Mouse (Mus musculus) hindbrain, embryonic 15.5 days (tissue): ENCODE measurements around the gene Hoxd11. TPM values are rescaled to one million over a fixed set of nuclear protein-coding genes. Genes with fewer than 3 reads are reported as not detected.

Experiments
- ATAC-seq: fragments of 200-750 bp; cut with Nextera tagmentation; 2 replicates; pipeline ENCODE4 v1.8.0; 2017; ENCODE audit warnings: low read depth, moderate number of reproducible peaks, moderate TSS enrichment; ENCODE audit not compliant: low FRiP score
- H3K27ac ChIP-seq: fragments of 300-500 bp; sonication (generic); replicated peaks from 2 replicates; pipeline ENCODE4 v1.5.1; 2015; ENCODE audit warnings: mild to moderate bottlenecking, inconsistent platforms
- H3K27me3 ChIP-seq: fragments of 300-500 bp; sonication (generic); 2 replicates; pipeline ENCODE4 v1.6.1; 2015; ENCODE audit warnings: control low read depth, inconsistent platforms
- H3K36me3 ChIP-seq: fragments of 300-500 bp; sonication (generic); 2 replicates; pipeline ENCODE4 v1.6.1; 2015; ENCODE audit warnings: control low read depth, inconsistent platforms
- H3K4me1 ChIP-seq: fragments of 300-500 bp; sonication (generic); replicated peaks from 2 replicates; pipeline ENCODE4 v1.6.1; 2015; ENCODE audit warnings: control low read depth, inconsistent platforms
- H3K4me2 ChIP-seq: fragments of 300-500 bp; sonication (generic); 2 replicates; pipeline ENCODE4 v1.6.1; 2015; ENCODE audit warnings: moderate library complexity, mild to moderate bottlenecking, inconsistent platforms
- H3K4me3 ChIP-seq: fragments of 300-500 bp; sonication (generic); 2 replicates; pipeline ENCODE4 v1.5.1; 2015; ENCODE audit warnings: mild to moderate bottlenecking, inconsistent platforms
- H3K9ac ChIP-seq: fragments of 300-500 bp; sonication (generic); 2 replicates; pipeline ENCODE4 v1.6.1; 2015; ENCODE audit warnings: inconsistent platforms
- H3K9me3 ChIP-seq: fragments of 300-500 bp; sonication (generic); 2 replicates; pipeline ENCODE4 v1.6.1; 2016; ENCODE audit warnings: control low read depth, inconsistent platforms
- WGBS: fragments of 180-500 bp; shearing (Covaris S2); methylation state at CpG from one replicate; pipeline ENCODE4 v1.1.7; 2015; 5-methylcytosine and 5-hydroxymethylcytosine counted together
- polyA plus RNA-seq: library from polyadenylated mRNA; unstranded; fragments of >200 nt; fragmentation: Nextera tagmentation; extraction: Ambion mirVana; gene quantifications from 2 replicates; pipeline ENCODE4 v1.2.1, GENCODE M21; 2015

Gene Hoxd11
- polyA plus RNA-seq, 1 experiment from 2014 or later: not detected

DNA sequence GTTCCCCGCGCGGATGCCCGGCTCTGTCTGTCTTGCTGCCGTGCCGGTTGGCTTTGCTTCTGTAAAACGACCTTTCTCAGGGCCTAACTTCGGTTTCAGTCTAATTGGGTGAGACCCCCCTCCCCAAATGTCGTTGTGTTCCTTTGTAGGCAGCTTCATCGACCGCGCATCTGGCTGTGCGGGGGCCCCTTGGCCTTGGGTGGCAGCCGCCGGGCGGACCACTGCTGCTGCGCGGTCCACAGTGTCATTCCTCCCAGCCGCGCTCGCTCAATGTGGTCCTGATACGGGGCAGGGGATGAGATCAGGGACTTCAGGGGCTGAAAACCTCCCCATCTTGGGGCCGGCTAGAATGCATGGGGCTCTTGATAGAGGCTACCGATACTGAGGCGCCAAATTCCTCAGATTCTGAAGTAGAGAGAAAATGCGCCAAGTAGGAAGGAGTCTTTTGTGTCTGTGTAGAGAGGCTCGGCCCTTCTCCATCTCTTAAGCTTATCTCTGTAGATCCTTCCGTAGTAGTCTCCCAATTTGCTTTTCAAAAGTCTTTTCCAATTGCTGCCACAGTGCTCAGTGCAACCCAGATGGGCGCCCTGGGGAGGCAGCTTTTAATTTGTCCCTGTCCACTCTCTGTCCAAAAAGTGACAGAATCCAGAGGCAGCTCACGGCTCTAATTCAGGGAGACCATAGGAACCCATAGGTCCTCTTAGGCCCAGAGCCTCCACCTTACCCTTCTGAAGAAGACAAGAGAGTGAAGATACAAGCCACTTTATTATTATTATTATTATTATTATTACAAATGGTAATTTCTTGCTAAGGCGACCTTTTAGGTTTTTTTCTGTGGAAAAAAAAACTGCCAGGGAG is 8.6 kb downstream of the Hoxd11 start:
- H3K9me3 ChIP-seq: no peaks in the 10 kb centered on the region
- H3K4me3 ChIP-seq: no peak overlapping the region
- H3K27me3 ChIP-seq: peaks cover 93% of the 10 kb centered on the region
- no peak overlapping the region for H3K9ac ChIP-seq
- no peak overlapping the region for H3K27ac ChIP-seq
- no peaks in the 10 kb centered on the region for H3K4me1 ChIP-seq
- H3K36me3 ChIP-seq: no peaks in the 10 kb centered on the region
- ATAC-seq: no peak
- whole genome bisulfite sequencing: 1% methylated on average over 31 of the region's 31 CpGs
- no peak overlapping the region for H3K4me2 ChIP-seq

DNA sequence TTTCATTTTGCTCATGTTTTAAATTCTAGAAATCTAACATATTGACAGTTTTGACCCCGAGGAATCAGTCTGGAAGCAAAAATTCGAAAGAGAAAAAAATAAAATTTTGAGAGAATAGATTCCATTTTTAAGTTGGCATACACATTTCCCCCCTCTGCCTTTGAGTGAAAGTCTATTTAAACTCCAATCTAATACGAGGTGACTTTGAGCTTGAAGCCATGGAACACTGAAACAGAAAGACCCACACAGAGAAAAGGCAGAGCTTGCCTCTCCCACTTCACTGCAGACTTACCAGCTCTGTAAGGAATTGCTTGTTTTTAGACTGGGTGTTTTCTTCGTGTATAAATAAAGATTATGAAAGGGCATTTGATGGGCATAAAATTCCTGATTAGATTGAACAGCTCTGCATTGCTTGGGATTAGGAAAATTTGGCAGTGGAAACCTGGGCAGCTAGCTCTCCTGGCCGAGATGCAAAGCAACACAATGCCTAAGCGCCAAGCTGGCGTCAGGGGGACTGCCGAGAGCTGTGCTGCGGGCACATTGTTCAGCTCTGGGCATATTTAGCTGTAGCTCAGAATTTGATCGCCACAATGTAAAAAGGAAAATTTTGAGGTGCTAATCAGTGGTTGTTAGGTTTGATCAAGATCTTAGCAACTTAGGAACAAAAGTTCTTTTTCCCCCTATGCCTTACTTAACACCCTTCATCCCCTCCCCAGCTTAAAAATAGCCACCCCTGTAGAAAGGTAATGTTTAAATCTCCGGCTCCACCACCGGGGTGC is 9.6 kb downstream of the Hoxd11 start:
- Histone ChIP-seq H3K4me3 (no peak overlapping the region), H3K9me3 (no peaks in the 10 kb centered on the region), H3K9ac (no peak overlapping the region), H3K36me3 (no peaks in the 10 kb centered on the region), H3K4me2 (no peak overlapping the region), H3K27me3 (peaks cover 93% of the 10 kb centered on the region), H3K4me1 (no peaks in the 10 kb centered on the region), H3K27ac (no peak overlapping the region)
- no peak for ATAC-seq
- 4% methylated on average over 12 of the region's 12 CpGs for WGBS

DNA sequence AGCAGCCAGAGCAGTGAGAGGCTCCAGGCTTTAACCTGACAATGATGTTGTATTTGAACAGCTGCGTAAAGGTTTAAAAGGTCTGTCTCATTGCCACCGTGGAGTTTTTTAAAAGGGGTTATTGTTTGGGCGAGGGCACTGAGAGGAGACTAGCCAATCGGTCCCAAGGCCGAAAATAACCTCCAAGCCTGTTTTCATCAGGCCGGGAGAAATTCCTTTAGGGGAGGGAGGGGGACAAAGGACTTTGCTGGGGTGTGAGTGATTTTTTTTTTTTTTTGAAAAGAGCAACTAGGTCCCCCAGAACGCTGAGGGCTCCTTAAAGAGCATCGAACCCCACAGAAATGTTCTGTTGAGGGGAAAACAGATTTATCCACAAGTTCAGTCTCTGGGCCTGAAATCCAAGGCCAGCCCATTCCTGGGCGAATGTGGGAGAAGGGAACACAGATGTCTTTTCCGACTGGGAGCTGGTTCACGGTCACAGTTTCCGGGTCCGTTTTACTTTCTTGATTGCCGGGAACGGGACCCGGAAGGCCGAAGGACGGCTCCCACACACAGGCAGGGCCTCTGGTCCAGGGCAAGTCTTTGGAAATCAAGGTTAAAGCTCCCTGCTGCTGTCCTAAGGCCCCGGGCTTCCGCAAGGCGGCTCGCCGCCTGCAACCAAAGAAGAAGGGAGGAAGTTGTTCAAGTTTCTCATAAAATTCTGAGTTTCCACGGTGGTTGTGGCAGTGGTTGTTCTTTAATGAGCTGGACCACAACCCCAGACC is 10.4 kb downstream of the Hoxd11 start:
- H3K4me3 ChIP-seq: no peak overlapping the region
- no peak overlapping the region for H3K9ac ChIP-seq
- H3K27ac ChIP-seq: no peak overlapping the region
- no peak overlapping the region for H3K4me2 ChIP-seq
- H3K27me3 ChIP-seq: peaks cover 93% of the 10 kb centered on the region
- ATAC-seq: no peak
- no peaks in the 10 kb centered on the region for H3K4me1 ChIP-seq
- WGBS: under 1% methylated on average over 24 of the region's 24 CpGs
- H3K9me3 ChIP-seq: no peaks in the 10 kb centered on the region
- H3K36me3 ChIP-seq: no peaks in the 10 kb centered on the region

DNA sequence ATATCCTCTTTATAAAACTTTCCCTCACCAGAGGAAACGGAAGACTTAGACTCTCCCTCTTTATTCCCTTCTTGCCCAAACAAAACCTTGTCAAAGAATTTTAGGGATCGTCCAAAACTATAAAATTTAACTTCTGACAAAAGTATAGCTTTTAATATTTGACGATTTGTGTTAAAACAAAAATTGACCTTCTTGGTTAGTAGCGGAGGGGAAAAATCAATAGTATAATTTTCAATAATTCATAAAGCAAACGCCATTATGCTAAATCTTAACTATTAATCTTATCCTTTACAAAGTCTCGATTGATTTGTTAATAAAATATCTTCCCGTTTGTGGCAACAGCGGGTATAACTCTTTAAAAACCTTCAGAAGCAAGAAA is 11.0 kb downstream of the Hoxd11 start:
- Histone ChIP-seq H3K36me3 (no peaks in the 10 kb centered on the region), H3K27ac (no peak overlapping the region), H3K9ac (no peak overlapping the region), H3K27me3 (peaks cover 93% of the 10 kb centered on the region), H3K4me3 (no peak overlapping the region), H3K9me3 (no peaks in the 10 kb centered on the region), H3K4me1 (no peaks in the 10 kb centered on the region), H3K4me2 (no peak overlapping the region)
- 7% methylated on average over 8 of the region's 8 CpGs for WGBS
- ATAC-seq: no peak

DNA sequence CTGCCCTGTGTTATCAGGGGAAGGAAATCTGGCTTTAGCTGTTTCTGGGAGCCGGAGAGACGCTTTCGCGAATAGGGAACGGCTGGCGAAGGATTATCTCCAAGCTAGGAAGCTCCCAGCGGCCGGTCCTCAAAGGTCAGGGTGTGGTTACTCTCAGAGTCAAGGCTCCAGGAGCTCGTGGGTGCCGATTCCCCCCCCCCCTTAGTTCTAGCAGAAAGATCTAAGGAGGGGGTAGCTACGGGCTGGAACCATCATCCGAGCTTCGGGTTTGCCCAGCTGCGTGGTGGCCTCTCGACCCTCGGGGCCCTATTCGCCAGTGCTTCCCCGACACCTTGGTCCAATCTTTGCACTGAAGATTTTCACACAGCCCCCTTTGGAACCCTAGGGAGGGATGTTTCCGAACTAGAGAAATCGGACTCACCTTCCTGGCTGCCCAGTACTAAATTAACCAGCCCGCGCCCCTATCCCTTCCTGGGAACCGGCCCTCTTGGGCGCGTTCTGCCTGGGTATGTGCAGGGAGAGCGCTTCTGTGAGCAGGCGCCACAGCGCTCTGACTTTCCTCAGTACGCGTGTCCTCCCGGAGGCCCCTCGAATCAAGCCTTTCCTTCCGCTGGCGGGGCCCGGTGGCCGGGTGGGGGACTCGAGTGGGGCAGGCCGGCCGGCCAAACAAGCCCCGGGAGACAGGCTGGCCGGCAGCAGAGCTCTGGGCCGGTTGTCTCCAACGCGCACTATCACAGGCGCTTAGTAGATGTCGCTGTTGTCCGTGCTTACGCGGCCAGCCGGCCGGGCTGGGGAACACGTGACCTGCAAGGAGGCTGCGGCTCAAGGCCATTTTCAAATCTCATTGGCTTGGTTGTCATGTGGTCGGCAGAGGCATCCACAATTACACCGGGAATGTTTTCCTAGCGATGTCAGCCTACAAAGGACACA is 11.9 kb downstream of the Hoxd11 start, which contains the start of gene Hoxd10:
Gene Hoxd10, plus strand, starts transcription at position 903 of the 930 bp plus-strand sequence.
- Histone ChIP-seq H3K4me3 (no peak within 1 kb of the TSS), H3K4me1 (no peaks in the 10 kb centered on the region), H3K4me2 (peak within 1 kb of the TSS; percentile 17; the same call in 1 of the 2 replicates), H3K27me3 (peaks cover 95% of the 10 kb centered on the region), H3K36me3 (no peaks in the 10 kb centered on the region), H3K9ac (no peak within 1 kb of the TSS), H3K27ac (no peak within 1 kb of the TSS), H3K9me3 (no peaks in the 10 kb centered on the region)
- ATAC-seq: no peak
- under 1% methylated on average over 56 of the region's 56 CpGs for WGBS

DNA sequence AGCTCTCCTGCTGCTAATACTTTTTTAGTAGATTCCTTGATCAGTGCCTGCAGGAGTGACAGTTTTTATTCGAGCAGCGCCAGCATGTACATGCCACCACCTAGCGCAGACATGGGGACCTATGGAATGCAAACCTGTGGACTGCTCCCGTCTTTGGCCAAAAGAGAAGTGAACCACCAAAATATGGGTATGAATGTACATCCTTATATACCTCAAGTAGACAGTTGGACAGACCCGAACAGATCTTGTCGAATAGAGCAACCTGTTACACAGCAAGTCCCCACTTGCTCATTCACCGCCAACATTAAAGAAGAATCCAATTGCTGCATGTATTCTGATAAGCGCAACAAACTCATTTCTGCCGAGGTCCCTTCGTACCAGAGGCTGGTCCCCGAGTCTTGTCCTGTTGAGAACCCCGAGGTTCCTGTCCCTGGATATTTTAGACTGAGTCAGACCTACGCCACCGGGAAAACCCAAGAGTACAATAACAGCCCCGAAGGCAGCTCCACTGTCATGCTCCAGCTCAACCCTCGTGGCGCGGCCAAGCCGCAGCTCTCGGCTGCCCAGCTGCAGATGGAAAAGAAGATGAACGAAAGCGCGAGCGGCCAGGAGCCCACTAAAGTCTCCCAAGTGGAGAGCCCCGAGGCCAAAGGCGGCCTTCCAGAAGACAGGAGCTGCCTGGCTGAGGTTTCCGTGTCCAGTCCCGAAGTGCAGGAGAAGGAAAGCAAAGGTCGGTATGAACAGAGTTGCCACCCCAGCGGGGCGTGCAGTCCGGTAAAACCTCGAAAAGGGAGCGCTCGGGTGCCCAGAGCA is 12.8 kb downstream of the Hoxd11 start:
- Histone ChIP-seq H3K4me3 (no peak overlapping the region), H3K9me3 (no peaks in the 10 kb centered on the region), H3K27ac (no peak overlapping the region), H3K36me3 (no peaks in the 10 kb centered on the region), H3K27me3 (peaks cover 94% of the 10 kb centered on the region), H3K9ac (no peak overlapping the region), H3K4me2 (no peak overlapping the region), H3K4me1 (no peaks in the 10 kb centered on the region)
- ATAC-seq: no peak
- whole genome bisulfite sequencing: 4% methylated on average over 35 of the region's 35 CpGs

DNA sequence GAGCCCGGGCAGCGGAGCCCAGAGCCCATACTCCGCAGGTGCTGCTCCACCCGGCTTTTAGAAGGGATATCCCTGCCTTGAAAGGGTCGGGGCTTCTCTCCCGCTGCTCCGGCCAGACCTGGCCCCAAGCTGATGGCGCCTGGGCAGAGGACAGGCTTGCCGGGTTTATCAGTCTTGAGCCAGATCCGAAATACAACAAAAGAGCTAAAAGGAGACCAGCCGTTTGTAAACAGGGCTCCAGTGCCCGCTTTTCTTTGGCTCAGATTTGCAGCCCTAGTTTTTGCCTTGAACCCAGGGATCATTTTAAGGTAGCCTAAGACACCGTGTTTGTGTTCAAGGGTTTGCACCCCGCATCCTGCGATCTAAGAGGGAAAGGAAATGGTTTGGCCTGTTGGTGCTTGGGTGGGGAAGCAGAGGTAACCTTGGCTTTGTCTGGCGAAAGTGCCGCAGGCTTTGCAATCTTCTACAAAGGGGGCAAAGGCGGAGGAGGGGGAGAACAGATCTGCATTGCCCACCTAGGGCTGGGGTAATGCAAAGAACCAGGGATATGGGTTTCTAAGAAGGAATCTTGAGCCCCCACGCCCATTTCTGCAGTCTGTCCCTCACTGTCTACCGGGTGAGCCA is 13.6 kb downstream of the Hoxd11 start:
- Histone ChIP-seq H3K9ac (no peak overlapping the region), H3K4me1 (peaks cover 6% of the 10 kb centered on the region), H3K36me3 (no peaks in the 10 kb centered on the region), H3K27me3 (peaks cover 91% of the 10 kb centered on the region), H3K4me3 (no peak overlapping the region), H3K27ac (no peak overlapping the region), H3K9me3 (no peaks in the 10 kb centered on the region), H3K4me2 (no peak overlapping the region)
- WGBS: 2% methylated on average over 20 of the region's 20 CpGs
- ATAC-seq: no peak

DNA sequence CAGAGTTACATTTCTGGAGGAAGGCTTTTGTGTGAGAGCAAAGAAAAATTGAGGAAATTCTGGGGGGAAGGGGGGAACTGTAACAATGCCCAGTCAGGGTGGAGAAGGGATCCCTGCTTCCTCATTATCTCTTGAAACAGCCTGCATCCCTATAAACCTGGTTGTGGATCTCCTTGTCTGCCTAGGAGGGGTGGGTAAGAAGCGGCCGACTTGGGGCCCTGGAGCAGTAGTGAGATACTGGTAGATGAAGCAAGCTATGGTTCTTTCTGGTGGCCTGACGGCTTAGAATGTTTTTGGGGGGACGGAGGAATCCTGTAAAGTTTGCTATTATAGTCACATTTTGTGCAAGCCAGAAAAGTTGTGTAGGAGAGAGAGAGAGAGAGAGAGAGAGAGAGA is 14.1 kb downstream of the Hoxd11 start:
- Histone ChIP-seq H3K4me3 (no peak overlapping the region), H3K36me3 (no peaks in the 10 kb centered on the region), H3K9ac (no peak overlapping the region), H3K27ac (no peak overlapping the region), H3K27me3 (peaks cover 86% of the 10 kb centered on the region), H3K4me2 (no peak overlapping the region), H3K4me1 (peaks cover 10% of the 10 kb centered on the region), H3K9me3 (no peaks in the 10 kb centered on the region)
- no peak for ATAC-seq
- WGBS: 11% methylated on average over 4 of the region's 4 CpGs

DNA sequence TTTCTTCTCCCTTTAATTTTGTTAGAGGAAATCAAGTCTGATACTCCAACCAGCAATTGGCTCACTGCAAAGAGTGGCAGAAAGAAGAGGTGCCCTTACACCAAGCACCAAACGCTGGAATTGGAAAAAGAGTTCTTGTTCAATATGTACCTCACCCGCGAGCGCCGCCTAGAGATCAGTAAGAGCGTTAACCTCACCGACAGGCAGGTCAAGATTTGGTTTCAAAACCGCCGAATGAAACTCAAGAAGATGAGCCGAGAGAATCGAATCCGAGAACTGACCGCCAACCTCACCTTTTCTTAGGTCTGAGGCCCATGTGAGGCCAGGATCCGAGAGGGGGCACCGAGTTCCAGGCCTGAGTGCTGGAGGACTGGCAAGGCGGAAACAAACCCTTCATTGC is 14.7 kb downstream of the Hoxd11 start:
- ATAC-seq: no peak
- no peak overlapping the region for H3K27ac ChIP-seq
- no peak overlapping the region for H3K9ac ChIP-seq
- WGBS: 1% methylated on average over 16 of the region's 16 CpGs
- peaks cover 83% of the 10 kb centered on the region for H3K27me3 ChIP-seq
- no peaks in the 10 kb centered on the region for H3K36me3 ChIP-seq
- no peak overlapping the region for H3K4me2 ChIP-seq
- peaks cover 12% of the 10 kb centered on the region for H3K4me1 ChIP-seq
- H3K4me3 ChIP-seq: no peak overlapping the region
- H3K9me3 ChIP-seq: no peaks in the 10 kb centered on the region

DNA sequence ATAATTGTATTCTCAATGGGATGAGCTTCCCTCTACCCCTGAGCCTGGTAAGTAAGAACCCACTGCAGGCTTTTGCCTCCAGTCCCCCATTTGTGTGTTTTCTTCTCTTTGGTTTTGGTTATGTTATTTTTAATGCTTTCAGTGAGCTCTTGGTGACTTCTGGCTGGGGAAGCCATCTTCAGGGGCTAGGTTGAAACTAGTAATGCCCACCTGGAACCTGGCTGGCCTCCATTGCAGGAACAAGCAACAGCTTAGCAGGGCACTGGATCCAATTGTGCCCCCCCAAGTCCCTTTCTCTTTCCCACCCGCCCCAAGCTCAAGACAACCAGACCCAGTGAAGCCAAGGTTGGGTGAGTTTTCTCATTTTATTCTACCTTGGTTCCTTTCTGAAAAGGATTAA is 16.0 kb downstream of the Hoxd11 start:
- WGBS: 0% methylated on average over 1 of the region's 1 CpGs
- H3K4me2 ChIP-seq: no peak overlapping the region
- no peak overlapping the region for H3K4me3 ChIP-seq
- H3K4me1 ChIP-seq: peaks cover 12% of the 10 kb centered on the region
- H3K9ac ChIP-seq: no peak overlapping the region
- H3K27ac ChIP-seq: no peak overlapping the region
- no peaks in the 10 kb centered on the region for H3K36me3 ChIP-seq
- no peak for ATAC-seq
- peaks cover 83% of the 10 kb centered on the region for H3K27me3 ChIP-seq
- H3K9me3 ChIP-seq: no peaks in the 10 kb centered on the region
